Mouse (Mus musculus): Measurements from ENCODE around the gene Mapk8ip3. TPM values are rescaled to one million over a fixed set of nuclear protein-coding genes. Genes with fewer than 3 reads are reported as not detected.

Gene Mapk8ip3
- polyA plus RNA-seq, 1 experiment = 41.0 TPM

DNA sequence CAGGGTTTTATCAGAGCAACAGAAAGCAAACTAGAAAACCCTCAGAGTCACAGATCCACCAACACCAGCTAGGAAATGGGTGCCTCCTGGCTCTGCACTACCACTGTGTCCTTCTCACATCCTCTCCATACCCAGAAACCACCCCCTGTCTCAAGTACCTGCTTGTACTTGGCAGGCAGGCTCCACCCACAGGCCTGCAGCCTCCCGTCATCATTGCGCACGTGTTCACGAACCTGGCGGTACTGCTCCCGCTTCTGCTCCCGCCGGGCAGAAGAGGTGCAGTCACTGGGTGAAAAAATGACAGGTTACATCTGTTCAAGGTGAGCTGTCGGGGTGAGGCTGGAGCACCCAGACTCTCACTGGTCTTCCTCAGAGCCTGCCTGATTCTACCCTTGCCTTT lies 33.0 kb downstream of the Mapk8ip3 start:
- DNase-seq (ENCODE audit: low read depth, low spot score) = no peak
- 93% methylated on average over 9 of the region's 9 CpGs for WGBS

DNA sequence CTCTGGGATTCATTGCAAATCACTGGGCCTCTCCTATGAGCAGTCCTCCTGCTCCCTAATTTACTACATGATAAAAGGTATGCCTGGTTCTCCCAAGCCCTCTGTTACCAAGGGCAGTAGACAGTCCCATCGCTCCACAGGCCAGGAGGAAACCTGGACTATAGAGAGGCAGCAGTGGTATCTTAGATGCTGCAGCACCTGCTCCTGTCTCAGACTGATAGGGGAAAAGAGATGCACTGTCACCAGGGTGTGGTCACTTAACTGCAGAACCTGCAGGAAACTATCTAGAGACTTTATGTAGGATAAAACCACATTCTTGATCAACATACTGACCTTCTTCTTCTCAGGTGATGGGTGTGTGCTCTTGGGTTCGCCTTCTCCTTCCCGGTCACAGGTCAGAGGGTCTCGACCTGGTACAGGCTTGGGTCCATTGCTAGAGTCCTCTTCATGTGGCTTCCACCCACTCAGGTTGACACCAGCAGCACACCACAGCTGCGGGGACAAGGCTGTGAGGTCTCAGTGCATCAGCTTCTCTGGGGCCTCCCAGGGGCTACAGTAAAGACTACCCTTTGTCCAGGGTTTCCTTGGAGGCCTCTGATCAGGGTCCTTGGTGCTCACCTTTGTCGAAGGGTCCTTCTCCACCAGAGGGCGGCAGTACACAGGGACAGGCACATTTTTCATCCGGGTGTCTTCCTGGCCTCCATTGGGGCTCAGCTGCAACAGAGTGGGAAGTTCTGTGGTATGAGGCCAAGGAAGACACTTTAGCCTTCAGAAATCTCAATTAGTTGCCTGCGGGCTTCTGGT lies 33.9 kb downstream of the Mapk8ip3 start:
- no peak for DNase-seq (ENCODE audit: low read depth, low spot score)
- 70% methylated on average over 9 of the region's 9 CpGs for WGBS

DNA sequence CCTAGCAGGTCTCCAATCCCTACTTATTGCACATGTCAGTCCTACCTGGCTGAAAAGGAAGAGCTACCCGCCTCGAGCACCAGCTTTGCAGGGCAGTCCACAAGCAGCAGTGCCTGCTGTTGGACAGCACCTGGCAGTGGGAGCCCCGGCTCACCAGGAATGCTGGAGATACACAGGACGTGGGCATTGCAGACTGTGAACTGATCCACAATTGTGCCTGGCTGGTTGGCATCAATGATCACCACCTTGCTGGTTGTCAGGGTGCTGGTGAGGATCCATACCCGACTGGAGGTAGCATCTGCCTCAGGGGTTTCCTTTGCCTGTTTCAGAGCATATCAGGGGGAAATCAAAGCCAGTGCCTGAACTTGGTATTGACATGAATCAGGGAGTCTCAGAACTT lies 34.7 kb downstream of the Mapk8ip3 start:
- WGBS = 90% methylated on average over 5 of the region's 5 CpGs
- DNase-seq (ENCODE audit: low read depth, low spot score) = no peak

DNA sequence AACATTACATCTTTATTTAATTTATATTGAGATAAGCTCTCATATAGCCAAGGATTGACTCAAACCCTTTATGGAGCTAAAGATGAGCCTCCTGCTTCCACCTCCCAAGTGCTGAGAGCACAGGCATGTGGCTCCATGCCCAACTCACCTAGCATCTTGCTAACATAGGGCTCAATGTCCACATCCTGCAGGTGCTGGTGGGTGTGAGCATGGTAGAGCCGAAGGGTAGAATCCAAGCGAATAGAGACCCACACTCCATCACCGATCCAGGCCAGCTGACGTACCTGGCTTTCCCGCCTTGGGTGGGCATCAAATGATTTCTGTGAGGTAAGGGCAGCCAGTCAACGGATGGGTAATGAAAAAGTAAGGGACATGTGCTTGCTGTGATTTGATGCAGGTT lies 36.8 kb downstream of the Mapk8ip3 start:
- no peak for DNase-seq (ENCODE audit: low read depth, low spot score)
- 90% methylated on average over 6 of the region's 6 CpGs for WGBS

DNA sequence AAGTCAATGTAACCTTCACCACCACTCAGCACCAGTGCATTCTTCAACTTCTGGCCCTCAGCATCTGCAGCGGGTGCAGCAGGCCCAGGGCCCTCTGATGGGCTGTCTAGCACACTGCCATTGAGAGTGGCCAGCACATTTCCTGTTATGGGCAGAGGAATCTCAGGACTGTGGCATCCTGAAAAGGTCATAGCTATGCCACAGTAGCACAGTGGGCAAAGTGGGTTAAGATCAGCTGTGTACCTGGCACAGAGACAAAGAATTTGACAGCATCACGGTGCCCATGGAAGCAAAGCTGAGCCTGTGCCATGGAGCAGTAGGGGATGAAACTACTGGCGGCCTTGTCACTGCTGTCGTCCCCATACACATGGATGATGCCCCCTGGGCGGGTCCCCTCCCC lies 37.6 kb downstream of the Mapk8ip3 start:
- no peak for DNase-seq (ENCODE audit: low read depth, low spot score)
- whole genome bisulfite sequencing = 80% methylated on average over 5 of the region's 5 CpGs

DNA sequence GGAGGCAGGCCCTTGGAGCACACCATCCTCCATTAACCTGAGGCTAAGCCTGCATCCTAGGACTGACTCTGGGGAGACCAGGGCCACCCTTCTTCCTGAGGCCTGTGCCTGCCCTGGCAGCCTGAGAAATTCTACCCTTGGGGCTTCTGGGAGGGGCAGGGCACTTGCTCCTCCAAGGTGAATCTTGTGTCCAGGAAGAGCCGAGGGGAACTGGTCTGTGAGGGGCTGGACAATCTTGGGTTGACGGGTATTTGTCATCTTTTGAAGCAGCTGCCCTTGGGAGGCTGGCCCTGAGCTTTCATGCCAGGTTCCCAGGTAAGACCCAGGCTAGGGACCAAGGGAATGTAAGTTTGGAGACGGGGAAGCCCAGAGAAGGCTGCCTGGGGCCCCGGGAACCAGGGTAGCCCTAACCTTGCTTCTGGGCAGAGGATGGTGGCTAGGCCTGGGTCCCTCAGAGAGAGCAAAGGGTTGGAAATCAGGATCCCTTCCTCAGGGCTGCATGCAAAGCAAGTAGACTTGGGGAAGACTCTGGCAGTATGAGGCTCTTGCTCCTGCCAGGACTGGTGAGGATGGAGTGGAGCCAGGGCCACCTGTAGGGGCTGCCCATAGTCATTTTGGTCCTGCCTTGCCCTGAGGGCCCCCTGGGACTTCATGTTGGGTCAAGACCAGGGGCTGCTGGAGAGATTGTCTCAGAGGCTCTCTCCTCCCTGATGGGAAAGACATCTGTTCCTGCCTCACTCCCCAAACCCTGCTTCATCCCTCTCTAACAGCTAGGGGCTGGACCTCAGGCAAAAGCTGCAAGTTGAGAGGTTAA lies 38.5 kb downstream of the Mapk8ip3 start:
- WGBS = 80% methylated on average over 4 of the region's 4 CpGs
- DNase-seq (ENCODE audit: low read depth, low spot score) = no peak

DNA sequence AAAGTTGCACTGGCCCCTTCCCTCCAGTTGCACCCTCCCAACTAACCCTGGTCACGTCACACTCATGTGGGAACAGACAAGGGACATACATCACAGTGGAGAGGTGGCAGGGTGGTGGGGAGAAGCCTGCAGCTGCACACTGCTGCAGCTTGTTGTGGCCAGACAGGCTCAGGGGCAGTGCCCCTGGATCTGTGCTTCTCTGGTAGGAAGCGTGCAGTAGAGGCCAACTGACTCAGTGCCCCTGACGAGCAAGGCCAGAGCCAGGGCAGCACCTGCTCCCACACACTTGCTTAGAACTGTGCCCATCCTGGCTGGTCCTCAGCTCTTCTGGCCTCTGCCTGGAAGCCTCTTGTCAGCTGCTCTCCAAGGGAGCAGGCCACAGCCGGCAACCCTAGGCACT lies 39.2 kb downstream of the Mapk8ip3 start:
- WGBS = 82% methylated on average over 4 of the region's 4 CpGs
- DNase-seq (ENCODE audit: low read depth, low spot score) = no peak

DNA sequence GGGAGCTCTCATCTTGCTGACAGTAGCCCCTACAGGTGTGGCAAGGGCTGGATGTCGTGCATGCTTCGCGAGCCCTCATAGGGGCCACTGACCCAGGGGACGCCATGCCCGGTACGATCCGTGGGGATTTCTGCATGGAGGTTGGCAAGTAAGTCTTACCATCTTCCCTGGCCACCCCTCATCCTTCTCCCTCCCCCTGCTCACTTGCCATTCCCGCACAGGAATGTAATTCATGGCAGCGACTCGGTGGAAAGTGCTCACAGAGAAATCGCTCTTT lies 39.8 kb downstream of the Mapk8ip3 start:
- WGBS = 19% methylated on average over 11 of the region's 11 CpGs
- DNase-seq (ENCODE audit: low read depth, low spot score) = no peak

DNA sequence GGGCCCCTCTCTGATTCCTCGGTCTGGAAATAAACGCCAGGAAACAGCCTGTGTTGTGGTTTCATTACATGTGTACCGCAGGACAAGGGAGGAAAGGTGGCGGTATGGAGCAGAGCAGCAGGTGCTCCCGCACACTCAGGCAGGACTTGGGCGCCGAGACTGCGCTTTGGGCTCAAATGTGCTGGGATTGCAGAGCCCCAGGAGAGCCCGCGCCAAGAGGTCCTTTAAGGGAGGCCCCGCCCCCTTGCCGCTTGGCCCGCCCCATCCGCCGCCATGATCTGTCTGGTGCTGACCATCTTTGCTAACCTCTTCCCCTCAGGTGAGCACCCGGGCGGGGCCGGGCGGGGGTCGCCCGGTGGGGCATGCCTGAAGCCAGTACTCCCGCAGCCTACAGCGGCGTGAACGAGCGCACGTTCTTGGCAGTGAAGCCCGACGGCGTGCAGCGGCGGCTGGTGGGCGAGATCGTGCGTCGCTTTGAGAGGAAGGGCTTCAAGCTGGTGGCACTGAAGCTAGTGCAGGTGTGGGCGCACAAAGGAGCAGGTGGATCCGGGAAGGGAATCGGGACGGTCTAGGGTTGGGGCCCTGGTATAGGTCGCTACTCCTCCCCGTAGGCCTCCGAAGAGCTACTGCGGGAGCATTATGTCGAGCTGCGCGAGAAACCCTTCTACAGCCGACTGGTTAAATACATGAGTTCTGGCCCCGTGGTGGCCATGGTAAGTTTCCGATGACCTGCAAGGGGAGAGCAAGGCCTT lies 40.4 kb downstream of the Mapk8ip3 start, which contains the start of gene Nme3:
TSS of gene Nme3 (plus strand) at position 260 of the 752 bp plus-strand sequence.
- 1% methylated on average over 50 of the region's 50 CpGs for WGBS
- DNase-seq (ENCODE audit: low read depth, low spot score) = no peak

DNA sequence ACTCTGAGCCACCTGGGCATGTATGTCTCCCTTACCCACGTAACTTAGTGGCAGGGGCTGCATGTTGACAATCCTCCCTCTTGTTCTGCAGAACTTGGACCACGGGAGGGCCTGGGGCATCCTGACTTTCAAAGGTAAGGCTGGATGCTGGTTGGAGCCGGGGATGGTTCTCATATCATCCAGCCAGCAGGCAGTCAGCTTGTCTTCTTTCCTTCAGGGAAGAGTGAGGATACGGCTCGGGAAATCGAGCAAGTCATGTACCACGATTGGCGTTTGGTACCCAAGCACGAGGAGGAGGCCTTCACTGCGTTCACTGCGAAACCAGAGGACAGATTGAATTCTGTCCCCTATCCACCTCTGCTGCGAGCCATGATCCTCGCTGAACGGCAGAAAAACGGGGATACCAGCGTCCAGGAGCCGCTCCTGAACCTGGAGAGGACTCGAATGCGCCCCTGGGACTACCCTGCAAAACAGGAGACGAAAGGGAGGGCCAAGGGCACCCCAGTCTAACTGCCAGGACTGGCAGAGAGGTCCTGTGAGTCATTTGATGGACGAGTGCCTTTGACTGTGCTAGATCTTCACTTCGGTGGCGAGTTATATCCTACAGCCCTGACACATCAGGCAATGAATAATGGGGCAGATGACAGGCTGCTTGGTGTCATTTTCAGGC lies 41.1 kb downstream of the Mapk8ip3 start:
- no peak for DNase-seq (ENCODE audit: low read depth, low spot score)
- WGBS = 3% methylated on average over 23 of the region's 23 CpGs

DNA sequence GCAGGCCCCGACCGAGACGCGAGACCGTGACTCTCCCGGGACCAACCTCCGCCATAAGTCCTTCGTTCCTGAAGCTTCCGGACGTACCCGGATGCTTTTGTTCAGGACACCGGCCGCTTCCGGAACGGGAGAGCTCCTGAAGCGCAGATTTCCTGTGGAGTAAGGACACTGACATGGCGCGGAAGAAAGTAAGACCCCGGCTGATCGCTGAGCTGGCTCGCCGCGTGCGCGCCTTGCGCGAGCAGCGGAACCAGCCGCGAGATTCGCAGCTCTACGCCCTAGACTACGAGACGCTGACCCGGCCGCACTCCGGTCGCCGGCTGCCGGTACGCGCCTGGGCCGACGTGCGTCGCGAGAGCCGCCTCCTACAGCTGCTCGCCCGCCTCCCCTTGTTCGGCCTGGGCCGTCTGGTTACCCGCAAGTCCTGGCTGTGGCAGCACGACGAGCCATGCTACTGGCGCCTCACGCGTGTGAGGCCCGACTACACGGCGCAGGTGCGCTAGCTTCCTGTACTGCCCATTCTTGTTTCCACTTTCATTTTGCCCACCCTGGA lies 41.7 kb downstream of the Mapk8ip3 start, which contains the start of the genes Eme2 and Mrps34:
TSS of gene Eme2 (minus strand) at position 93 of the 553 bp plus-strand sequence.
TSS of gene Mrps34 (plus strand) at position 122 of the 553 bp plus-strand sequence.
- WGBS = under 1% methylated on average over 62 of the region's 62 CpGs
- peak; percentile 64 for DNase-seq (ENCODE audit: low read depth, low spot score)

DNA sequence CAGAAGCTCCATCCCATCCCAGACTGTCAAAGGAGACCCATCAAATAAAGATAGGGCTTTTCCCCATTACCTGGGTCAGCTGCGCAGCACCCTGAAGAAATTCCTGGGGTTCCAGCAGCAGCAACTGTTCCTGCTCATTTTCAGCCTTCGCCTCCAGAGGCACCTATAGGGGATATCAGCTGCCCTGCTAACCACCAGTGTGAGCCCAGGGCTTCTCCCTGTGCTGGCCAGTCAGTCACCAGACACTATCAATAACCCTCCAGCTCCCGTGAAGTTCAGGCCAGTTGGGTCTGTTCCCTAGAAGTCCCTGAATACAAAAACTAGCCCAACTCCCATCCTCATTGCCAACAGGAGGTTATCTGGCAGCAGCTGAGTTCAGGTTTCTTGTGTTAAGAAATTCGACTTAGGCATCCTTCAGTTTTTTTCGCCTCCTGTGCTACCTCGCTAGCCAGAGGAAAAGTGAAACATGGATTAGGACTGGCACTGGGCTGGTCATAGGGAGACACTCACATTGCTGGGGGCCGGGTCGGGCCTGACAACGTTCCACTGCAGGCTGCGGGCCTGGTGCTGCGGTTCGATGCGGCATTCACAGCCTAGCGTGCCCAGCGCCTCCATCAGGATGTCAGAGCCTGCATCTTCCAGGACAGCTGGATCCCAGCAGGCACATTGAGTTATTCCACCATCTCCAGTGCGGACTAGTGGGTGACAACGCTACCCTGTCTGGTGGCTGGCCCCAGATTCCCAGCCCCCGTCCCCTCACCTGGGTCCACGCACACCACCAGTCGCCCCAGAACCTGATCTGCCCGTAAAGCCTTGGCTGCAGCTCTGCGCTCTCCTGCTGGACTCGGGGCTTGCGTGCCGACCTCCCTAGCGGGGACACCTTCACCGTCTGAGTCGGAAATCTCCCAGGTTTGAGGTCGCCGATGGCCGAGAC lies 42.4 kb downstream of the Mapk8ip3 start:
- DNase-seq (ENCODE audit: low read depth, low spot score) = no peak
- 8% methylated on average over 31 of the region's 31 CpGs for WGBS

DNA sequence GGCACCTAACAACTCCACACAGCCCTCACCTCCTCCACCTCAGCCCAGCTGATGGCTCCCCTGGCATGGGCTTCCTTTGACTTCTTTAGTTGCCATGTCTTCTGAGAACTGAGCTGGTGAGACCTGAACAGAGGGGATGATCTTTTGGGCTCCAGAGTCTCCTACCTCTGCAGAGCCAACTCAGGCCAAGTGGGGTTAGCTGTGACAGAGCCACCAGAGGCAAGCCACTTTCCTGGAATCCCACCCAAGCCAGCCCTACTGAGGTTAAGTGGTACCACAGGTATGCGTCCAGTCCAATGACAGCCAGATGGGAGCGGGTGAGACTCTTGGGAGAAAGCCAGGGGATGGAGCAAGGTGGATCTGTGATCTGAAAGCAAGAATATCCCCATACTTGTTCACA lies 43.5 kb downstream of the Mapk8ip3 start:
- DNase-seq (ENCODE audit: low read depth, low spot score) = no peak
- WGBS = 91% methylated on average over 2 of the region's 2 CpGs

DNA sequence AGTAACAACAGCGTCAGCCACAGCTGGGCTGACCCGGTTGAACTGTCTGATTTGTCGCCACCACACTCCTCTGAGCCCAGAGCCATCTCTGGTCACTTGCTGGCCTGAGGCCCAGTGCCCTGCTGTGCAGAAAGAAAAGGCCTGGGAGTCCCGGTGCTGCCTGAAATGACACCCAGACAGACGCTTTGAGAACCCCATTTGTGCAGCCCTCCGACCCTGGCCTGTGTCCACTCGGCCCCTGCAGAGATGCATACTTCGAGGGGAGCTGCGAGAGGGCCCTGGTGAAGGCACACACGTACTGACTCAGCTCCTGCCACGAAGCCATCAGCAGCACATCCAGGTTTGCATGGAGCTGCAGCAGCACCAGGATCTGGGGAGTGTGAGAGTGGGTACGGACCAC lies 44.0 kb downstream of the Mapk8ip3 start:
- 91% methylated on average over 12 of the region's 12 CpGs for WGBS
- DNase-seq (ENCODE audit: low read depth, low spot score) = no peak

DNA sequence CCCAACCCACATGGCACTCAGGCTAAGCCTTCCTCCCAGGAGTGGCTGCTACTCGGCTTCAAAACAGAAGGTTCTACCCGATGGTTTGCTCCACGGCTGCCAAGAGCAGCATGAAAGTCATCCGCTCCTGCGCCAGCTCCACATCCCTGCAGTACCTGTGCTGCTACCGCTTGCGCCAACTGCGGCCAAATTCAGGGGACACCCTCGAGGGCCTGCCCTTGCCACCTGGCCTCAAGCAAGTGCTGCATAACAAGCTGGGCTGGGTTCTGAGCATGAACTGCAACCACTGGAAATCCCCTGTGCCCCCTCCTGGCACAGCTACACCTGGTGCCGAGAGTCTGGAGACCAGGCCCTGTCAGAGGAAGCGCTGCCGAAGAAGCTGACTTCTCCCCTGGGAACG lies 45.5 kb downstream of the Mapk8ip3 start:
- WGBS = 81% methylated on average over 13 of the region's 13 CpGs
- no peak for DNase-seq (ENCODE audit: low read depth, low spot score)

DNA sequence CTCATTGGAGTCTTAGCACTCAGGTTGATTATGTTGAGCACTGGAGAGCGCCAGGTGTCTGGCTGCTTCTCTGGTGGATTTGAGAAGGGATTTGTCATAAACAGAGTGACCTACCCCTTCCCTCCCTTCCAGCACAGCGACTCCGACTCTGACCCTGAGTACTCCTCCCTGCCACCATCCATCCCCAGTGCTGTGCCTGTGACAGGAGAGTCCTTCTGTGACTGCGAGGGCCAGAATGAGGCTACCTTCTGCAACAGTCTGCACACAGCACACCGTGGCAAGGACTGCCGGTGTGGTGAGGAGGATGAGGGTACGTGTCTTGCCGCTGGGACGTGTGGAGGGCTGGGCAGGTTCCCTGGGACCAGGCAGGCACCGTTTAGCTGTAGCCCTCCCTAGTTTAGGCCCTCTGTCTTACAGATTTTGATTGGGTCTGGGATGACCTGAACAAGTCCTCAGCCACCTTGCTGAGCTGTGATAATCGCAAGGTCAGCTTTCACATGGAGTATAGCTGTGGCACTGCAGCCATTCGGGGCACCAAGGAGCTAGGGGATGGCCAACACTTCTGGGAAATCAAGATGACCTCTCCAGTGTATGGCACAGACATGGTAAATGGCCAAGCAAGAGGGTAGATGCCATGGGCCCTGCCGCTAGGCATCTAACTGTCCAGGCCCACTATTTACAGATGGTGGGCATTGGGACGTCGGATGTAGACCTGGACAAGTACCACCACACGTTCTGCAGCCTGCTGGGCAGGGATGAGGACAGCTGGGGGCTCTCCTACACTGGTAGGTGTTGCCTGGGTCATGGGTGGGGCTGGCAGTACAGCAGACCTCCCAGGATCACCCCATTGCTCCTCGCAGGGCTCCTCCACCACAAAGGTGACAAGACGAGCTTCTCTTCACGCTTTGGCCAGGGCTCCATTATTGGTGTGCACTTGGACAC lies 46.4 kb downstream of the Mapk8ip3 start:
- 85% methylated on average over 19 of the region's 19 CpGs for WGBS
- no peak for DNase-seq (ENCODE audit: low read depth, low spot score)

DNA sequence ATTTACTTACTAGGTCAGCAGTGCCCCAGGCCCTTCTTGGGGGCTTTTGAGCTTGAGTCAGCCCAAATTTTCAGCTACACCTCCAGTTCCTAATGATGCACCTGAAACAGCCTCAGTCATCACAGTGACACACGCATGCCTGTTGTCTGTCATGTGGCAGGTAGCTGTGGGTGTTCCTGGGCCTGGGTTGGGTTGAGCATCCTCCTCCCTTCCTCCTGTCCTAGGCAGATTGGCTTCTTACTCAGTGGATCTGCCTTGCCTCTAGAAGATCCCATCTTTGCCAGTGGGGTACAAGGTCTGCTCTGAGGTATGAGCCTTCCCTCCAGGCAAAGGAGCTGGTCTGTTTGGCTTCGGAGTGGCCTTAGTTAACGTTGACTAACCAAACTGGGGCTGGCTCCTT lies 47.9 kb downstream of the Mapk8ip3 start:
- DNase-seq (ENCODE audit: low read depth, low spot score) = no peak
- 77% methylated on average over 3 of the region's 3 CpGs for WGBS

Data from large intestine, adult 2 months (tissue).